Mouse (Mus musculus) thymus, postnatal 14 days (tissue): Measurements from ENCODE around the gene Praf2.

Experiments used
- DNase-seq: peaks from one replicate; pipeline ENCODE4 v3.0.0; 2021

Gene Praf2

DNA sequence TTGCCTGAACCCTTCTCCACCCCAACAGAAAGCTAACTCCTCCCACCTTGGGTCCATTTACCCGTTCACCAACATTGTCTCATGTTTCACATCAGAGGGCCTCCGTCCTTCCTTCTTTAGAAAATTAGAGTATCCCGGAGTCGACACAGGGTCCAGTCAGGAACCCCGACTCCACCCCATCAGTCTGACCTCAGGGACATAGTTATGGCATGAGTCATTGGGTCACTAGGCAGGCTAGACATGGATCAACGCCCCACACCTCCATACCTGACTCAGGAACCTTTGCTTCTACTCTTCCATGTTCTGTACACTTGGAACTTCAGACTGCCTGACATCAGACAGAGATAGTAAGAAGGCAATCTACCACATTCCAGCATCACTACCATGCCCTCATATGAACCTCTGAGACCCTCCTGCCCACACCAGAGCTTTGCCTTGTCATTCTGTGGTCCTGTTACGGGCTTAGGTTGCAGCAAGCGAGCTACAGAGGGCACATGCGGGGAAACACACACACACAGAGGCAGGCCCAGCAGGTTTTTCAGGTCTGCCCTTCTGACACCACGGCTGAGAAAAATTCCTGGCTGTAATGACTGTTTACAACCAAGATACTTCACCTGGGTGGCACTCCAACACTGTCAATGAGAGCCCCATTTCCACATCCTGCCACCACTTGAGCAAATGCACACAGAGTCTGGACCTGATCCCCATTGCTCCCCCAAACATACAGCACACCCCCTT lies 12.0 kb downstream of the Praf2 start:
- DNase-seq: no peak

DNA sequence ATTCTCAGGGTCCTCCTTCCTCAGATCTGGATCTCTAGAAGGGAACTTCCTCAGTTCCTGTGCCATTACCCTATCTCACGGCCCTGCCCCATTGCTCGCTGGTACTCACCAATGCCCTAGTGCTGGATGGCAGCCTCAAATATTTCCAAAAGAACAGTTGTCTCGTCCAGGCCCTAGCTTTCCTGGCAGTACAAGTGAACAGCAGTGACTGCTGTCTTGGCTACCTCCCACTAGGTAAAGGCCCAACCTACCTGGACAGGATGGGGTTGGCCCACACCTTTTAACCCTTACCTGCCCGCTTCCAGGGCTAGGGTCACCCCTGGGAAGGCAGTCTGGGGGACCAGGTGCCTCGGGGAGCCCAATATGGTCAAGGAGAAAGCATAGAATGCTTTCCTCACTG lies 12.9 kb downstream of the Praf2 start:
- DNase-seq: no peak

DNA sequence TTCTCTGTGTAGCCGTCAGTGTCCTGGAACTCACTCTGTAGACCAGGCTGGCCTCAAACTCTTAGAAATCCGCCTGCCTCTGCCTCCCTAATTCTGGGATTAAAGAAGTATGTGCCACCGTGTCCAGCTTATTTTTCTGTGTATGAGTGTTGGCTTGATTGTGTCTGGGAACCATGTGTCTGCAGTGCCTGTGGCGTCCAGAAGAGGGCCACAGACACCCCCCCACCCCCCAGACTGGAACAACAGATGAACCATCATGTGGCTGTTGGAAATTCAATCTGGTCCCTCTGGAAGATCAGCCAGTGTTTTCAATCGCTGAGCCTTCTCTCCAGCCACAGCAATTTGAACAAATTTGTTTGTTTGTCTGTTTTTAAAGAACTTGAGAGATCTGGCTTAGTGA lies 15.2 kb downstream of the Praf2 start:
- DNase-seq: no peak

DNA sequence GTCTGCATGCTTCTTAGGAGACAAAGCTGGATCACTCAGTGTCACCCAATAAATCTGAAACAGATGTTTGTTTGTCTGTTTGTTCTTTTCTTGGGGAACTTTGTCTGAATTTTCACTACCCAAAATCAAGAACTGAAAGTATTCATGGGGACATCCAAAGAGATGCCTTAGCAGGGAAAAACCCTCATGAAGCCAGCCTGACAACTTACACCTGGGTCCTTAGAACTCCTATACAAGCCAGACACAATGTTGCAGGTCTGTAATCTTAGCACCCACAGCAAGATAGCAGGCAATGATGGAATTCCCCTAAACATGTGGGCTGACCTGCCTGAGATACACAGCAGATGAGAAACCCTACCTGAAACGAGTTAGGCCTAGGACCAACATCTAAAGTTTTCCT lies 16.7 kb downstream of the Praf2 start:
- DNase-seq: no peak

DNA sequence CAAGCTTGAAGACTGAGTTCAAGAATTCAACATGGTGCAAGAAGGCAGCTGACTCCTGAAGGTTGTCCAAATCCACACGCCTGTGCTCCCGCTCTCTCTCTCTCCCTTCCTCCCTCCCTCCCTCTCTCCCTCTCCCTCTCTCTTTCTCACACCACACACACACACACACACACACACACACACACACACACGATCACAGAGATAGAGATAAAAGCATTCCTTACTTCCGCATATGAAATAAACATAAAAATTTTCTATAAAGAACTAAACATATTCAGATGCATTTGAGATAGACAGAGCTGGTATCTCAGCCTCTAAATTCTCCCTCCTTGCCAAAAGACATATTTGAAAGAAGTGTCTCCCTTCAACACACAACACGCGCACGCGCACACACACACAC lies 17.2 kb downstream of the Praf2 start:
- DNase-seq: no peak

DNA sequence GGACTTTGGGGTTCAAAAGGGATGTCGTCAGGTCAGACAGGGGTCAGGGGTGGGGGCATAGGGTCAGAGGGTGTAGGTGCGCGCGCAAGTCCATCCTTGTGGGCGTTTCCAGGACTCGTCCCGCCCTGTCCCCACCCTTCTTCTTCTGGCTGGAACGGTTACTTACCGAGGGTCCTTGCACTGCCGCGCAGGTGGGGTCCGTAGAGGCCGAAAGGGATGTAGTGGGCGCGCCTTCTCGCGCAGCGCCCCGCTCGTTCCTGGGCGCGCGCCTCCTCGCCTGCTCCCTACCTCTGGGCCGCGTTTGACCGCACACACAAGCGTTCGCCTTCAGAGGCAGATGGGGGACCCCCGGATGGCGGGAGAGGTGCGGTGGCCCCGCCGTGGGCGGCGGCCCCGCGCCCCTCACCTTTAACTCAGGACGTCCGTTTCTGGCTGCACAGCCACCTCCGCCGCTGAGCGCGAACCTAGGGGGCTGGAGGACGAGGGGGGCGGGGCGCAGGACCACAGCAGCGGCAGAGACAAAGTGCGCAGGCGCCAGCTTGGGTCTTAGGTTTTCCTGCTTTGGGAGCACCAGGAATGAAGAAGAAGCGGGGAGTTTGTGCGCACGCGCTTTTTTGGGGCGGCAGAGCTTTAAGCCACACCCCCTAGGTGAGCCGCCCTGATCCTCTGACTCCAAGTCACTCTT lies 22.3 kb downstream of the Praf2 start, which contains the start of gene Ccdc120:
Gene Ccdc120 (minus strand): TSS at position 474 of the 685 bp plus-strand sequence.
- DNase-seq: peak; percentile 33

DNA sequence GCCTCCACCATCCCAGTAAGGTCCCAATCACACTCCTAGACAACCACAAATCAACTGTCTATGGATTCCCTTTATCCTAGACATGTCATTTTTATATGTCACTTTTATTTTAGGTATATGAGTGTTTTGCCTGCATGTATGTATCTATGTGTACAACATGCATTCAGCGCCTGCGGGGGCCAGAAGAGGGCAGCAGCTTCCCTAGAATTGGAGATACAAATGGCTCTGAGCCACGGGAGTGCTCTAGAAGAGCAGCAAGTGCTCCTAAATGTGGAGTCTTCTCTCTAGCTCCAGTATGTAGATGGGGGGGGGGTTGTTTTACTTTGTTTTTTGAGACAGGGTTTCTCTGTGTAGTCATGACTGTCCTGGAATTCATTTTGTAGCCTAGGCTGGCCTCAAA lies 25.4 kb downstream of the Praf2 start:
- DNase-seq: peak; percentile 37

DNA sequence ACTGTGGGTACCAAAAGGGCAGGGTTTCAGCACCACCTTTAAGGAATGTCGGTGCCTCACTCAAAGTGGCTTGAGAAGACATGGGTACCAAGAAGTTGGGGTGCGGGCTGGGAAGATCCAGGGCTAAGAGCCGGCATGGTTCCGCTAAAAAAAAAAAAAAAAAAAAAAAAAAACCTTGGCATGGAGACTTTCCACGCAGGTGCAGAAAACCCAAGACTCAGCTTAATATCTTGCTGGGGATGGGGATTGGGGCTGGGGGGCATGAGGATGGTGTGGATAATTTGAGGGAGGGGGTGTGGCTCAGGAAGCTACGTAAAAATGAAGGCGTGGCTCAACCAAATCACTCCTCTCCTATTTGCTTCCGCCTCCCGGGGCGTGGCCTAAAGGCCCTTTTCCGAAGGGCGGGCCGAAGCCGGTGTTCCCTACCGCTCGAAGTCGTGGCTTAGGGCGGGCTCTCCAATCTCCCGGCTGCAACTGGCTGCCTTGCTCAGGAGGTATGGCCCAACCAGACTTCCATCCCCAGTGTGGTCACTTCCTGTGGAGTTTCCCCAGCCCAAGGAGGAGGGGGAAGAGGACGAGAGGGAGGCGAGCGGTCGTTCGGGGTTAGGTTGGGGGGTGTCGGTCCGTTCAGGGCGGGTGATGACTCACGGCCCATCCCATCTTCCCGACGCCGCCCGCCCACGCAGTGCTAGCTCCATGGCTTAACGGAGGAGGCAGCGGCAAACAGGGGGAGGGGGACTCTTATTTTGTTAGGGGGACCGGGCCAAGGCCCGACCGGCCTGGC lies 34.1 kb downstream of the Praf2 start, which contains the start of gene Tfe3:
Gene Tfe3 (plus strand): TSS at position 424 of the 784 bp plus-strand sequence.
- DNase-seq: peak; percentile 82

DNA sequence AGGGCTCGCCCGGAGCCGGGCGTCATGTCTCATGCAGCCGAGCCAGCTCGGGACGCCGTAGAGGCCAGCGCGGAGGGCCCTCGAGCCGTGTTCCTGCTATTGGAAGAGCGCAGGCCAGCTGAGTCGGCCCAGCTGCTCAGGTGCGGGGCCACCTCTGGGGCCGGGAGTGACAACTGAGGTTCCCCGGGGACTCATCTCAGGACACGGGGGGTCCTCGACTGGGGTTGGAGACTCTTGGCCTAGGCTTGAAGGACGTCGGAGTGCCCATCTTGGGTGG lies 34.6 kb downstream of the Praf2 start:
- DNase-seq: no peak

DNA sequence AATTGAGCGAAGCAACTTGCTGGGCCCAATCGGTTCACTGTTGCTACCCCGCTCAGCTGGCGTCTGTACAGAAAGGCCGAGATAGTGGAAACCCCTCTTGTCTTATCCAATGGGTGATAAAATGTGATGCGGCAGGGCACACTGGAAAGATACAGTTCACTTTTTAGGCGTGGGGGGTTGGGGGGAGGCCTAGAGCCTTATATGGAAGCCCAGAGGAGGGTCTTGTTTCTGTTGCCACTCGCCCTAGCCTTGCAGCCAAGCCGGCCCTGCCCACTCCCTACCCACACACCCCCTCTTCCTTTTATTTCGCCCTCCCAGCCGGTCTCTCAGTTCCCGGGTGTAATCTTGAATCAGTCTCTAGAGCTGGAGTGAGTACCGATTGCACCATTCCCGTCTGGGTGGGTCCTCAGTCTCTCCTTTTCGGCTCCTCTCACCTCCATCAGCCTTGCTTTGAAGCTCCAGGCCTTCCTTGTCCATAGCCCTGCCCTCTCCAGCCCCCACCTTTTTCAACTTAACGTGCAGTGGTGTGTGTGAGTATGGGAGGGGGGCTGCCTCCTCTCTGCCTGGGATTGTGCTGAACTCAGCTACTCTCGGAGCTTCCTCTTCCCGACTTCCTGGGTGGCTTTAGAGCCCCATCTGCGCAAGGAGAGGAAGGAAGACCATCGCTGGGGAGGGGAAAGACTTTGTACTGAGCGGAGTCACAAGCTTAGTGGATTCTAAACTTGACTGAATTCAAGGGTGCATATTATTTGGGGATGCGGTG lies 35.6 kb downstream of the Praf2 start:
- DNase-seq: peak; percentile 9

DNA sequence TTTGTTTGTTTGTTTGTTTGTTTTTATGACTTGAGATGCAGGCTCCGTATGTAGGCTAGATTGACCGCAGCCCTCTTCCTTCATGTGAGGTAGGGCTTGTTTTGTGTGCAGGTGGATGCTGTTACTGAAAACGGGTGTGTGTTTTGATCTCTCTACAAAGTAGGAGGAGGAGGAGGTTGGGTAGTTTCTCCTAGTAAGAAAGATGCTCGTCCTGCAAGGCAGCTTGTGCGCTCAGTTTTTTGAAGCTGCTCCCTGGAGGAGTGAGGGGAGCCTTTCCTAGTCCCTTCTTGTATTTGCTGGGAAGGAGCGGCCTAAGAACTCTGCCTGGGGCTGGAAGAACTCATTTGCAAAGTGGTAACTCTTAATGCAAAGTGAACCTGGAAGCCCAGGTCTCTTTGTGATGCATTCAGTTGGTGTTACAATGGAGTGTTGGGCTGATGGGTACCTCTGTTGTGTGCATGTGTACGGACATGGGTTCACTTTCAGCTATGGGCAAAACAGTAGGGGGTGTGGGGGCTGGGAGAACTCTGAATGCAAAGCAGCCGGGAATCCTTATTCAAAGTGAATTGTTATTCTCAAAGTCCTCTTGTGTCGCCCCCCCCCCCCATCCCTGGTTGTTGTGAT lies 36.5 kb downstream of the Praf2 start:
- DNase-seq: no peak

DNA sequence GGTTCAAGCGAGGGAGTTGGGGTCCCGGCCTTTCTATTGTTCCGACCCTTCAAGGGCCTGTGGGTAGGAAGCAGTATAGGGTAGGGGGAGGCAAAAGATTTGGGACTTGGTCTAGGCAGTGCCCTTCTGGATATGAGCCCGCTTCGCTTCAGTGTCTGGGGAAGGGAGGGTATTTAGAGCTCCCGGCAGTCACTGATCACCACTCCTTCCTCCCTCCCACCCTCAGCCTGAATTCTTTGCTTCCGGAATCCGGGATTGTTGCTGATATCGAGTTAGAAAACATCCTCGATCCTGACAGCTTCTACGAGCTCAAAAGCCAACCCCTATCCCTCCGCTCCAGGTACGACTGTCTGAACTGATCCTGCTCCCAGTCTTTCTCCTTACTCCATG lies 37.0 kb downstream of the Praf2 start:
- no peak for DNase-seq

DNA sequence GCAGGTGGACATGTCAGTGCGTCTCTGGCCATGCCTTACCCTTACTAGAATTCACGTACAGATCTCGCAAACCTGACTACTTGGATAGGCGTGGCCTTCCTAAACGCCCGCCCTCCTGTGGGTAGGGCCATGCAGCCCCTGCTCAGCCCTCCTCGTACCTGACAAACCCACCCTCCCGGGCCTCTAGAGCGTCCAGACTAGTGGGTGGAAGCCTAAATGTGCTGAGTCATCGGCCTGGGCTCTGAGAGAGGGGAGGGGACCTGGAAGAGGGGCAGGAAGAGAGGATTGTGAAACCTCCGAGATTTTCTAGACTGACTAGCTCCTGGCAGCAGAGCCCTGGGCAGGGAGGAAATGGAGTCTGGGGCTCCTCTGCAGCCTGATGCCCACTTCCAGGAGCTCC lies 37.5 kb downstream of the Praf2 start:
- no peak for DNase-seq

DNA sequence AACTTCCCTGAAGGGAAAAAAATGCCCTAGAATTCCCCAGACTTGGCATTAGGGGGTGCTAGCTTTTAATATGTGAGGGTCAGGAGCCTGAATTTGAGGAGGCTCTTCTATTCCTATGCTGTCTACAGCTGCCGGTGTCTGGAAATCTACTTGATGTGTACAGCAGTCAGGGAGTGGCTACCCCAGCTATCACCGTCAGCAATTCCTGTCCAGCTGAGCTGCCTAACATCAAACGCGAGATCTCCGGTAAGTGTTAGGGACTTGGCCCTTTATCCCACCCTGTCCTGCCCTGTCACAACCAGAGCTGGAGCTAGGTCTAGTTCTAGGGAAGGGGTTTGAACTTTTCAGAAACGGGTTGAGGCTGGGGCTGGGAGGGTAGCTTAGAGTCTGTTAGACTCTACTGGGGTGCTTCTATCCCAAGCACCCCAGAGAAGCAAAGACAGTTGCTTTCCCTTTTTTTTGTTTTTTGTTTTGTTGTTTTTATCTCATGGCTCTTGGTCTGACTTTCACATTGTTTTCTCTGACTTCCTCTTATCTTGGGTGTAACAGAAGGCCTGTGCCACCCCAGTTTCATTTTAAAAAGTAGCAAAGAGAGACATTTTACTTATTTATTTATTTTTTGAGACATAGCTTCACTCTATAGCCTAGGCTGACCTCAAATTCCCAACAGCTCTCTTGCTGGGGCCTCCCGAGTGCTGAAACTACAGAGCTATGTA lies 41.2 kb downstream of the Praf2 start:
- no peak for DNase-seq

DNA sequence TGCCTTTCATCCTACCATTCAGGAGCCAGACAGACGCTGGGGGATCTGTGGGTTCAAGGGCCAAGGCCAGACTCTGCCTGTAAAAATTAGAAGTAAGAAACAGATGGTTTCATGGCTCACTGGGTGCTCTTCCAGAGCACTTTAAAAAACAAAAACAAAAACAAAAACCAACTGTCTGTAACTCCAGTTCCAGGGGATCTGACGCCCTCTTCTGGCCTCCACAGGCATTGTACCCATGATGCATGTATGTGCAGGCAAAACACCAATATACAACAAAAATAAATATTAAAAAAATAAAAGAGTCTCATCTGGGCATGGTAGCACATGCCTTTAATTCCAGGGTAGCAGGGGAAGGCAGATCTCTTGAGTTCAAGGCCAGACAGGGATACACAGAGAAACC lies 44.5 kb downstream of the Praf2 start:
- DNase-seq: peak; percentile 14

DNA sequence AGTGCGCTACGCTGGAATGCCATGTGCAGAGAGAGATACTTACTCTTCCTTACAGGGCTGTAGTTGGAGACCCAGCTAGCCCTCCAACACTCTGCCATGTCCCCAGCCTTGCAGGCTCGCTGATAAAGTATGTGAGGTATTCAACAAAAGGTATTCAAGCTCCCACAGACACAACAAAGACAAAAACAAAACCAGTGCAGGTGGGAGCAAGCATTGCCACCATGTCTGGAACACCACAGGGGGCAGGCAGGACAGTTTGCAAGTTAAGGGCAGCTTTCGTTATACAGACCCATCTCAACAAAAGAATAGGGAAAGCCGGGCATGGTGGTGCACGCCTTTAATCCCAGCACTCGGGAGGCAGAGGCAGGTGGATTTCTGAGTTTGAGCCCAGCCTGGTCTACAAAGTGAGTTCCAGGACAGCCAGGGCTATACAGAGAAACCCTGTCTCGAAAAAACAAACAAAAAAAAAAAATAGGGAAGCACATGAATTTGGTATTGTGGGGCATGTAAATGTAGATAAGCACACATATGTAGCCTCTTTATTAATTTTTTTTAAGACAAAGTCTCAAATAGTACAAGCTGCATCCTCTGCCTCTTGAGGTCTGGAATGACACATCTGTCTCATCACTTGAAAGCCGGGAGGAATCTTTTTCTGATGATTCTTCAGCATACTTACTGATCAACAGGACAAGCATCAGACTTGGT lies 47.4 kb downstream of the Praf2 start:
- DNase-seq: no peak

DNA sequence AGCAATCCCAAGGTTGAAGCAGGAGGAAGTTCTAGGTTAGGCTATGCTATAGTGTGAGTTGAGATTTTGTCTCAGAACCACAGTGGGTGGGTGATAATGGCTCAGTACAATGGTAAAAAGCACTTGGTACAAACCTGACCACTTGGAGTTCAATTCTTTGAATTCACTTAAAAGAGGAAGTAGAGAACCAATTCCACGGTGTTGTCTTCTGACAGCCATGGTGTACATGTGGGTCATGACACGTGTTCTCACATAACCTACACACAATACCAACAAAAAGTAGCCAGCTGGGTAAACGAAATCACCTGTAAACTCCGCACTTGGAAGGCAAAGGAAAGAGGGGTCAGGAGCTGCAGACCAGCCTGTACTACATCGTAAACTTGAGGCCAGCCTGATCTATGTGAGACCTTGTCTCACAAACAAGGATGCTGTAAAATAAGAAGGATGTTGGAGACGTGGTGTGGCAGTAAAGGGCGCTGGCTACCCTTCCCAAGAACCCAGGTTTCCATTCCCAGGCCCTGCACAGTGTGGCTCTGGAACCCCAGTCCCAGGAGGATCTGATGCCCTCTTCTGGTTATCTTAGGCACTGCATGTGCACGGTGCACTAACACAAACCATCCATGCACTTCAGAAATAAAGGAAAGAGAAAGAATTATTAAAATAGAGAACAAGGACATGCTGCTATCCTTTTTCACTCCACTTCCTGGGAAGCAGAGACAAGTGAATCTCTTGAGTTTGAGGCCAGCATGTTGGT lies 48.3 kb downstream of the Praf2 start:
- peak; percentile 56 for DNase-seq

DNA sequence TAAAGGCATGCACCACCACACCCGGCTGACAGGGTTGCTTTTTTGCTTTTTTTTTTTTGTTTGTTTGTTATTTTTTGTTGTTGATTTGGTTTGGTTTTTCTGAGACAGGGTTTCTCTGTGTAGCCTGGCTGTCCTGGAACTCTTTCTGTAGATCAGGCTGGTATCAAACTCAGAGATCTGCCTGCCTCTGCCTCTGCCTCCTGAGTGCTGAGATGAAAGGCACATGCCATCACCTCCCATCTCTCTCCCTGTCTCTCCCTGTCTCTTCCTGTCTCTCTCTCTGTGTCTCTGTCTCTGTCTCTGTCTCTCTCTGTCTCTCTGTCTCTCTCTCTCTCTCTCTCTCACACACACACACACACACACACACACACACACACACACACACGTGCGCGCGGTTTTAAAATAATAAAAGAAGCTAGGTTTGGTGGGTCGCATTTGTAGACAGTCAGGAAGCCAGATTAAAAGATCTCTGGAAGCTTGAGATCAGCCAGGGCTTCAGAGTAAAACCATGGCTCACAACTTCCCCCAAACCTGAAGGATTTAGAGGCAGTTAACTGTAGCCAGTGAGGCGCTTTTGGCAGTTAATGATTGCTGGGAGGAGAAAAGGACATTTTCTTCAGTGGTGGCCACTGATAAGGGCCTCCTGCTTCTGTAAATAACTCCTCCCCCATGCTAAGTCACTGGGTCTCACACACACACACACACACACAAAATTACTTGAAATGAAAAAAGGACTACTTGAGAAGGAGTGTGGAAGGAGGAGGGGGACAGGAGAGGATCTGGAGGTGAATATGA lies 50.4 kb downstream of the Praf2 start:
- no peak for DNase-seq

DNA sequence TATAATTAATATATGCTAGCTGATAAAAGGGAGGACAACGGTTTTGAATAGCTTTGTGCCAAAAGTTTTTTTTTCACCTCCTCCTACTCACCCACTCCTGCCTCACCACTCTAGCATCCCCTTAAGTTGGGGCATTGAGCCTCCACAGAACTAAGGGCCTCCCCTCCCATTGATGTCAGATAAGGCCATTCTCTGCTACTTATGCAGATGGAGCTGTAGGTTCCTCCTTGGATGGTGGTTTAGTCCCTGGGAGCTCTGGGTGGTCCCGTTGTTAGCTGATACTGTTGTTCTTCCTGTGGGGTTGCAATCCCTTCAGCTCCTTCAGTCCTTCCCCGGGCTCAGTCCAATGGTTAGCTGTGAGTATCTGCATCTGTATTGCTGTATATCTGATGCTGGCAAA lies 51.1 kb downstream of the Praf2 start:
- no peak for DNase-seq
